13 mouse cellular contexts compared by ENCODE assay signal in genomic region chr6:98842924-98843323, GRCm38 (mm10).
A peak's percentile ranks its signal among the peaks of the same experiment; 100 is the strongest.
DNase-seq lines count a peak whose midpoint lies in the region; ATAC-seq lines count a peak whose summit lies in the region.
"Had no signal": no experiment of that assay in that cellular context is flagged by ENCODE, and none has a peak within 500 bp of the region (broad histone marks: within the 10 kb centered on the region; RNA-seq: fewer than 3 reads in every experiment).

No protein-coding gene starts in this region.

- H3K4me1 ChIP-seq in midbrain, embryonic 11.5 days (ENCODE audit: control insufficient read depth, insufficient read depth, low read length), result no peaks in the 10 kb centered on the region
- H3K4me1 ChIP-seq: neural tube, embryonic 12.5 days had no signal

- no peak for ATAC-seq in midbrain, embryonic 11.5 days (ENCODE audit: low FRiP score)

- no peaks in the 10 kb centered on the region for H3K27me3 ChIP-seq in midbrain, embryonic 11.5 days (ENCODE audit: control insufficient read depth, insufficient read depth, low read length)
- H3K27me3 ChIP-seq: neural tube, embryonic 12.5 days had no signal

- H3K4me2 ChIP-seq in midbrain, embryonic 11.5 days, result no peak overlapping the region
- H3K4me2 ChIP-seq: neural tube, embryonic 12.5 days had no signal

- H3K9me3 ChIP-seq in midbrain, embryonic 11.5 days (ENCODE audit: control insufficient read depth, low read length), result no peaks in the 10 kb centered on the region
- H3K9me3 ChIP-seq: neural tube, embryonic 12.5 days had no signal

- peak; percentile 5 to 6 for DNase-seq in lung, adult 18-20 months
- no peak for DNase-seq in lung, postnatal 10 days
- DNase-seq in ZHBTc4 (ENCODE audit: low read depth, low spot score) (peak; percentile 4), adipocyte (ENCODE audit: low spot score) (no peak)
- DNase-seq in lung, postnatal 14 days, result peak; percentile 7
- DNase-seq in thymus, postnatal 10 days (ENCODE audit: low spot score in 2 of 2), result peak; percentile 14 to 37
- DNase-seq in midbrain, embryonic 11.5 days (ENCODE audit: low spot score, missing footprints), result no peak
- DNase-seq in urinary bladder, postnatal 36 days (ENCODE audit: low spot score in 2 of 2), result no peak
- DNase-seq: cerebellum, adult 9-10 months; right cerebral cortex, postnatal 25 days had no signal

- no peak overlapping the region for H3K9ac ChIP-seq in midbrain, embryonic 11.5 days (ENCODE audit: low read length)
- H3K9ac ChIP-seq: neural tube, embryonic 12.5 days had no signal

- H3K36me3 ChIP-seq in midbrain, embryonic 11.5 days (ENCODE audit: control insufficient read depth, insufficient read depth, low read length), result no peaks in the 10 kb centered on the region
- H3K36me3 ChIP-seq: neural tube, embryonic 12.5 days had no signal

- H3K27ac ChIP-seq in midbrain, embryonic 11.5 days (ENCODE audit: low read depth, low read length), result no peak overlapping the region
- H3K27ac ChIP-seq: kidney, postnatal 0 days; neural tube, embryonic 12.5 days had no signal

- 80% methylated on average over 4 of the region's 4 CpGs for WGBS in midbrain, embryonic 11.5 days

- no peak overlapping the region for H3K4me3 ChIP-seq in midbrain, embryonic 11.5 days (ENCODE audit: low read depth, low read length)
- H3K4me3 ChIP-seq: megakaryocyte, embryonic 14.5 days; neural tube, embryonic 12.5 days had no signal

Comparison
In these comparisons a context has a peak if more than half of its experiments do, and no peak if none do; other contexts are left out.
1. DNase-seq: peak in lung, adult 18-20 months (2 of 2), ZHBTc4 (single experiment), lung, postnatal 14 days (single experiment) and thymus, postnatal 10 days (2 of 2); none in lung, postnatal 10 days (single experiment), adipocyte (single experiment), midbrain, embryonic 11.5 days (single experiment) and urinary bladder, postnatal 36 days (0 of 2).